Mouse (Mus musculus) heart, postnatal 0 days (tissue): Measurements from ENCODE around the gene March4.

Source experiments
- CTCF ChIP-seq: IDR thresholded peaks from 2 replicates; pipeline ENCODE4 v1.5.1; 2016; ENCODE audit warnings: antibody characterized with exemption, control low read depth, low read depth
- EP300 ChIP-seq: IDR thresholded peaks from 2 replicates; pipeline ENCODE4 v1.6.1; 2016; ENCODE audit warnings: antibody characterized with exemption, low read depth

DNA sequence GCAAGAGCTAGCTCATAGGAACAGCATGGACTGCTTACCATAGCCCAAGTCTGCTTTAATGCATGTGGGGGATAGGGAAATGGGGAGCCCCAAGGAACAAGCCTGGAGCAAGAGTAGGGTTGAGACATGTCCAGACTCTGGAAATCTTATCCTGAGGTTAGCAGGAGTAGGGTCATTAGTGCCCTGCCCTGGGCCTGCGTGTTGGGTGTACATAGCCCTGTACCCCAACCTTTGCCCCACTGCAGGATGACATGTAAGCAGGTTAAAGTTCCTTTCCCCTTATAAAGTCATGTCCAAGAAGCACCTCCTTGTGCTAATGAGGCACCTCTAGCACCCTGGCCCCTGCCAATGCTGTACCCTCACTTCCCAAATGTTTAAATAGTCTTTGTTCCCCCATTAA, 104.2 kb downstream of the March4 start:
- TF ChIP-seq CTCF, result no peak
- no peak for TF ChIP-seq EP300
